Mouse (Mus musculus) embryonic facial prominence, embryonic 11.5 days (tissue): ENCODE measurements at regions not wholly inside any gene's neighbourhood (a gene's known extent, or its start where the extent isn't known, plus 50 kb on each side); places are given as distances from the start of the nearest gene placed in this dataset.

Experiments used
- ATAC-seq: fragments of 200-750 bp; cut with Nextera tagmentation; replicated peaks from 2 replicates; pipeline ENCODE4 v1.8.0; 2017; ENCODE audit warnings: low read depth; ENCODE audit not compliant: insufficient number of reproducible peaks, low FRiP score, low TSS enrichment
- DNase-seq: peaks from one replicate; pipeline ENCODE4 v3.0.0-alpha.2; 2015; ENCODE audit warnings: low spot score
- H3K27ac ChIP-seq: fragments of 300-500 bp; sonication (generic); replicated peaks from 2 replicates; pipeline ENCODE4 v1.5.1; 2014; ENCODE audit warnings: mild to moderate bottlenecking, low read depth, low read length, control low read depth
- H3K27me3 ChIP-seq: fragments of 300-500 bp; sonication (generic); 2 replicates; pipeline ENCODE4 v1.6.1; 2014; ENCODE audit warnings: mild to moderate bottlenecking, low read length, moderate library complexity, mixed read lengths; ENCODE audit not compliant: control insufficient read depth, insufficient read depth
- H3K36me3 ChIP-seq: fragments of 300-500 bp; sonication (generic); replicated peaks from 2 replicates; pipeline ENCODE4 v1.6.1; 2014; ENCODE audit warnings: low read depth, mild to moderate bottlenecking, low read length, moderate library complexity, mixed read lengths; ENCODE audit not compliant: control insufficient read depth, insufficient read depth
- H3K4me1 ChIP-seq: fragments of 300-500 bp; sonication (generic); 2 replicates; pipeline ENCODE4 v1.6.1; 2014; ENCODE audit warnings: low read length, mixed read lengths; ENCODE audit not compliant: control insufficient read depth, insufficient read depth
- H3K4me2 ChIP-seq: fragments of 300-500 bp; sonication (generic); 2 replicates; pipeline ENCODE4 v1.6.1; 2014; ENCODE audit warnings: low read depth, mild to moderate bottlenecking, control low read depth, low read length, moderate library complexity
- H3K4me3 ChIP-seq: fragments of 300-500 bp; sonication (generic); 2 replicates; pipeline ENCODE4 v1.5.1; 2014; ENCODE audit warnings: low read depth, low read length, control low read depth
- H3K9ac ChIP-seq: fragments of 300-500 bp; sonication (generic); replicated peaks from 2 replicates; pipeline ENCODE4 v1.6.1; 2014; ENCODE audit warnings: mild to moderate bottlenecking, control low read depth, low read length
- H3K9me3 ChIP-seq: fragments of 300-500 bp; sonication (generic); replicated peaks from 2 replicates; pipeline ENCODE4 v1.6.1; 2016; ENCODE audit warnings: mild to moderate bottlenecking, low read length, inconsistent platforms, mixed read lengths; ENCODE audit not compliant: control insufficient read depth
- WGBS: fragments of 180-500 bp; shearing (Covaris S2); extraction: QIAGEN DNeasy Blood & Tissue Kit; methylation state at CpG from one replicate; pipeline ENCODE4 v1.1.7; 2014; 5-methylcytosine and 5-hydroxymethylcytosine counted together

DNA sequence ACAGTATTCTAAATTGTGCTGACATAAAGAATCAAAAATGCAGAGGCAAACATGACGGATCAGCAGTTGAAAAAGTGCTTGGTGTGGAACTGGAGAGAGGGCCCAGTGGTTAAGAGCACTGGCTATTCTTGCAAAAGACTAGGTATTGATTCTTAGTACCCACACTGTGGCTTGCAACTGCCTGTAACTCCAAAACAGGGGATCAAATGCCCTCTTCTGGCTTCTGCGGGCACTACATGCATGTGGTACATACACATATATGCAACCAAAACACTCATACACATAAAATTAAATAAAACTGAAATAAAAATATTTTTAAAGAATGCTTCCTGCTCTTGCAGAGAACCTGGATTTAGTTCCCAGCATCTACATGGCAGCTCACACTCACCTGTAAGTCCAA lies 163.7 kb upstream of the Smim15 start:
- H3K36me3 ChIP-seq = no peaks in the 10 kb centered on the region
- no peak overlapping the region for H3K9ac ChIP-seq
- H3K4me3 ChIP-seq = no peak overlapping the region
- no peaks in the 10 kb centered on the region for H3K4me1 ChIP-seq
- DNase-seq (no peak), ATAC-seq (no peak)
- no peak overlapping the region for H3K27ac ChIP-seq
- H3K9me3 ChIP-seq = no peaks in the 10 kb centered on the region
- H3K27me3 ChIP-seq = no peaks in the 10 kb centered on the region
- H3K4me2 ChIP-seq = no peak overlapping the region
- WGBS = 92% methylated on average over 2 of the region's 2 CpGs

- no peaks in the 10 kb centered on the region for H3K4me1 ChIP-seq
- no peak for ATAC-seq
- DNase-seq = no peak
- H3K36me3 ChIP-seq = no peaks in the 10 kb centered on the region
- H3K9ac ChIP-seq = no peak overlapping the region
- 79% methylated on average over 7 of the region's 8 CpGs for WGBS
- no peak overlapping the region for H3K4me2 ChIP-seq
- H3K27ac ChIP-seq = no peak overlapping the region
- H3K9me3 ChIP-seq = no peaks in the 10 kb centered on the region
- no peaks in the 10 kb centered on the region for H3K27me3 ChIP-seq
- H3K4me3 ChIP-seq = no peak overlapping the region
Observed at GRCm38 (mm10) chr13:107879535-107879934, 164.7 kb upstream of the Smim15 start.

DNA sequence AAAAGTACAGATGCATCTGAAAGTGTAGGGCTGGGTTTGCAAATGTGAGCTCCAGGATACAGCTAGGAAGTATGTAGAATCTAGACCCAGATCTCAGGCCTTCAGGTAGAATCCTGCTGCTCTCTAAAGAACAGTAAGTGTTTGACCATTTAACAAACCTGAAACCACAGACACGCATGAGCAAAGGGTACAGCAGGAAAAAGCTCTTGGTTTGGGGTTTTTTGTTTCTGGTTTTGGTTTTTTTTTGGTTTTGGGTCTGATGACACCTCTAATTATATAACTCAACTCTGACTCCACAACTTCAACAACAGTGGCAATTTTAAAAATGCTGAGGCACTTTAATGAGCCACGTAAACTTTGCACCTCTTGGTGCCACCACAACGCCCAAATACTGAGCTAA lies 165.3 kb upstream of the Smim15 start:
- no peaks in the 10 kb centered on the region for H3K4me1 ChIP-seq
- WGBS = 93% methylated on average over 3 of the region's 3 CpGs
- no peak for ATAC-seq
- no peaks in the 10 kb centered on the region for H3K9me3 ChIP-seq
- no peak overlapping the region for H3K9ac ChIP-seq
- H3K27me3 ChIP-seq = no peaks in the 10 kb centered on the region
- H3K4me2 ChIP-seq = no peak overlapping the region
- no peaks in the 10 kb centered on the region for H3K36me3 ChIP-seq
- H3K4me3 ChIP-seq = no peak overlapping the region
- H3K27ac ChIP-seq = no peak overlapping the region
- no peak for DNase-seq

DNA sequence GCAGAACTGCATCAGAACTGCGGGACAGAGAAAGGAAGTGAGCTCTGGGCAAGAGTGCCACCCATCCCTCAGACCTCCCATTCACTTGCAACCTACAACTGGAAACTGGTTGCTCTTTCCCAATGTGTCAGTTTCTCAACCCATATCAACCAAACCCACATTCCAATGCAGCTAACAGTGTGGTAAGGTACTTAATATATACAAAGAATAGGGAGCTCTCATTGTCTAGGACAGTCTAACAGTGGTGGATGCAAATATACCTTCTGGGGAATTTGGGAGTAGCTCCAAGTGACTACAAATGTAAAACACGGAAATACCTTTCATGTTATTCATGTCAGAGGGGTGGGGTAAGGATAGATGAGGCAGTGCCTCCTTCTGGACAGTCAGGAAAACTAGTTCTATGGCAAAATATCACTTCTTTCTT lies 171.0 kb upstream of the Smim15 start:
- Histone ChIP-seq H3K9me3 (no peaks in the 10 kb centered on the region), H3K4me3 (no peak overlapping the region), H3K4me1 (0 out of 2 replicates have a peak, but pooled peaks cover 3% of the 10 kb centered on the region), H3K9ac (no peak overlapping the region), H3K4me2 (no peak overlapping the region), H3K27ac (no peak overlapping the region), H3K27me3 (no peaks in the 10 kb centered on the region), H3K36me3 (no peaks in the 10 kb centered on the region)
- ATAC-seq (no peak), DNase-seq (no peak)
- 65% methylated on average over 2 of the region's 2 CpGs for WGBS

DNA sequence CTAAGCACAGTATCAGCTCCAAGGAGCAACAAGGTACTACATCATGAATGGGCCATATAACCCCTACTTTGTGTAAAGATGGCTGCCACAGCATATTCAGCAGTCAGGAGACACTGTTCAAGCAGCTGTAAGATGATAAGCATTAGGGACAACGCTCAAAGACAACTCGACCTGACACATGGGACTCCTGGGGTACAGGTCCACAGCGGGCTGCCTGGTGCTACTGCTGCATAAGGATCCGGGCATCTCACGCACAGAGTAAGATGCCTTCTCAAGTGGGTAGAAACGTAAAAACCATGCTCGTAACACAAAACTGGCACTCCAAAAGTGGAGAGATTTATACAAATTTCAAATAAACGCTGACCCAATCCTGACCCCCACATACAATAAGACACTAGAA lies 171.7 kb upstream of the Smim15 start:
- Histone ChIP-seq H3K4me3 (no peak overlapping the region), H3K4me2 (no peak overlapping the region), H3K27ac (no peak overlapping the region), H3K9me3 (no peaks in the 10 kb centered on the region), H3K9ac (no peak overlapping the region), H3K27me3 (no peaks in the 10 kb centered on the region), H3K36me3 (no peaks in the 10 kb centered on the region), H3K4me1 (0 out of 2 replicates have a peak, but pooled peaks cover 3% of the 10 kb centered on the region)
- ATAC-seq (no peak), DNase-seq (no peak)
- WGBS = 69% methylated on average over 8 of the region's 8 CpGs

GRCm38 (mm10) chr13:107872137-107872536 lies 172.1 kb upstream of the Smim15 start:
- no peak overlapping the region for H3K4me3 ChIP-seq
- peak; percentile 68; the same call in 1 of the 2 replicates for ATAC-seq
- H3K9ac ChIP-seq = no peak overlapping the region
- no peak overlapping the region for H3K27ac ChIP-seq
- H3K36me3 ChIP-seq = no peaks in the 10 kb centered on the region
- H3K9me3 ChIP-seq = no peaks in the 10 kb centered on the region
- no peak overlapping the region for H3K4me2 ChIP-seq
- 0 out of 2 replicates have a peak, but pooled peaks cover 3% of the 10 kb centered on the region for H3K4me1 ChIP-seq
- WGBS = 50% methylated on average over 10 of the region's 10 CpGs
- DNase-seq = peak; percentile 51
- H3K27me3 ChIP-seq = no peaks in the 10 kb centered on the region

- Histone ChIP-seq H3K36me3 (no peaks in the 10 kb centered on the region), H3K27me3 (no peaks in the 10 kb centered on the region), H3K4me2 (no peak overlapping the region), H3K9ac (no peak overlapping the region), H3K9me3 (no peaks in the 10 kb centered on the region), H3K4me1 (0 out of 2 replicates have a peak, but pooled peaks cover 3% of the 10 kb centered on the region), H3K27ac (no peak overlapping the region), H3K4me3 (no peak overlapping the region)
- ATAC-seq (no peak), DNase-seq (no peak)
- WGBS = 88% methylated on average over 7 of the region's 7 CpGs
Observed at GRCm38 (mm10) chr13:107868906-107869305, 175.3 kb upstream of the Smim15 start.

GRCm38 (mm10) chr13:107866825-107867224 lies 177.4 kb upstream of the Smim15 start:
- no peaks in the 10 kb centered on the region for H3K9me3 ChIP-seq
- no peak overlapping the region for H3K4me2 ChIP-seq
- 91% methylated on average over 4 of the region's 4 CpGs for whole genome bisulfite sequencing
- H3K27me3 ChIP-seq = no peaks in the 10 kb centered on the region
- ATAC-seq (no peak), DNase-seq (no peak)
- no peaks in the 10 kb centered on the region for H3K4me1 ChIP-seq
- no peaks in the 10 kb centered on the region for H3K36me3 ChIP-seq
- no peak overlapping the region for H3K27ac ChIP-seq
- H3K9ac ChIP-seq = no peak overlapping the region
- H3K4me3 ChIP-seq = no peak overlapping the region
